Comparison of ENCODE assay signal across 10 mouse cellular contexts in the genomic region with DNA sequence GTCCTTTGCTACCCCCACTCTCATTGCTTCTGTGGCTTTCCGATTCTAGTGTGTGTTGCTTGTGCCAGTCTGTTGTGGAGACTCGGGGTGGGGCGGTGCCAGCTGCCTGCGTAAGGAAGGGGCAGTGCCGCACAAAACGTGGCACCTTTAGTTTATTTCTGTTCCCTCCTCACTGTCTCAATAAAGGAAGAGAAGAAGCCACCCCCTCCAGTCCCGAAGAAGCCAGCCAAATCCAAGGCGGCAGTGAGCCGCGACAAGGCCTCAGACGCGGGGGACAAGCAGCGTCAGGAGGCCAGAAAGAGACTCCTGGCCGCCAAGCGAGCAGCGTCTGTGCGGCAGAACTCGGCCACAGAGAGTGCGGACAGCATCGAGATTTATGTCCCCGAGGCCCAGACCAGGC. TPM values are rescaled to one million over a fixed set of nuclear protein-coding genes. Genes with fewer than 3 reads are reported as not detected.
DNase-seq lines count a peak whose midpoint lies in the region; ATAC-seq and TF ChIP-seq lines count a peak whose summit lies in the region.
"Had no signal": no experiment of that assay in that cellular context is flagged by ENCODE, and none has a peak within 500 bp of the region (broad histone marks: within the 10 kb centered on the region; RNA-seq: fewer than 3 reads in every experiment).

No protein-coding gene starts in this region.

- TF ChIP-seq CTCF in lung, embryonic 14.5 days (IDR thresholded peaks at IDR 0.05; ENCODE audit: low read depth), result no peak
- no peak for TF ChIP-seq CTCF in brain, embryonic 14.5 days (IDR thresholded peaks at IDR 0.05; ENCODE audit: borderline replicate concordance, extremely low read depth, insufficient read depth, insufficient read length)

- H3K4me2 ChIP-seq in hindbrain, embryonic 16.5 days (ENCODE audit: low read length), result no peak overlapping the region
- H3K4me2 ChIP-seq in hindbrain, embryonic 11.5 days (replicated peaks; ENCODE audit: low read depth, low read length), result no peak overlapping the region
- H3K4me2 ChIP-seq in lung, embryonic 14.5 days, result no peak overlapping the region
- H3K4me2 ChIP-seq in neural tube, embryonic 12.5 days (replicated peaks), result no peak overlapping the region
- H3K4me2 ChIP-seq: embryonic facial prominence, embryonic 12.5 days; liver, embryonic 13.5 days had no signal

- no peaks in the 10 kb centered on the region for H3K9me3 ChIP-seq in hindbrain, embryonic 16.5 days (ENCODE audit: control insufficient read depth, low read length)
- H3K9me3 ChIP-seq in hindbrain, embryonic 11.5 days (ENCODE audit: control insufficient read depth, low read length), result peaks cover 7% of the 10 kb centered on the region; the same call in 1 of the 2 replicates
- H3K9me3 ChIP-seq in lung, embryonic 14.5 days (ENCODE audit: low read depth, low read length), result no peaks in the 10 kb centered on the region
- peaks cover 9% of the 10 kb centered on the region; the same call in 1 of the 2 replicates for H3K9me3 ChIP-seq in neural tube, embryonic 12.5 days
- H3K9me3 ChIP-seq: liver, embryonic 13.5 days had no signal

- peaks cover 44% of the 10 kb centered on the region for H3K36me3 ChIP-seq in hindbrain, embryonic 16.5 days (ENCODE audit: control insufficient read depth, insufficient read depth, low read length)
- peaks cover 30% of the 10 kb centered on the region for H3K36me3 ChIP-seq in hindbrain, embryonic 11.5 days (ENCODE audit: control insufficient read depth, insufficient read depth, low read length)
- H3K36me3 ChIP-seq in lung, embryonic 14.5 days (ENCODE audit: insufficient read depth), result peaks cover 68% of the 10 kb centered on the region
- H3K36me3 ChIP-seq in neural tube, embryonic 12.5 days, result peaks cover 72% of the 10 kb centered on the region

- TF ChIP-seq POLR2A in brain, embryonic 14.5 days (IDR thresholded peaks at IDR 0.05; ENCODE audit: borderline replicate concordance, extremely low read depth, insufficient read depth, insufficient read length, poor library complexity, severe bottlenecking), result no peak

- H3K27ac ChIP-seq in hindbrain, embryonic 16.5 days (ENCODE audit: low read depth, low read length), result peak overlapping the region; percentile 21; the same call in 1 of the 2 replicates
- H3K27ac ChIP-seq in hindbrain, embryonic 11.5 days (ENCODE audit: low read depth, low read length), result no peak overlapping the region
- peak overlapping the region; percentile 6; the same call in 1 of the 2 replicates for H3K27ac ChIP-seq in lung, embryonic 14.5 days (ENCODE audit: low read depth)
- 0 out of 2 replicates have a peak overlapping the region, but pooled peaks have one; percentile 38 for H3K27ac ChIP-seq in neural tube, embryonic 12.5 days
- H3K27ac ChIP-seq: embryonic facial prominence, embryonic 12.5 days; liver, embryonic 13.5 days had no signal

- no peaks in the 10 kb centered on the region for H3K27me3 ChIP-seq in hindbrain, embryonic 16.5 days (replicated peaks; ENCODE audit: control insufficient read depth, insufficient read depth, low read length)
- H3K27me3 ChIP-seq in hindbrain, embryonic 11.5 days (ENCODE audit: control insufficient read depth, insufficient read depth, low read length), result no peaks in the 10 kb centered on the region
- no peaks in the 10 kb centered on the region for H3K27me3 ChIP-seq in lung, embryonic 14.5 days (ENCODE audit: insufficient read depth, low read length)
- H3K27me3 ChIP-seq in neural tube, embryonic 12.5 days (replicated peaks), result no peaks in the 10 kb centered on the region
- H3K27me3 ChIP-seq: embryonic facial prominence, embryonic 12.5 days; liver, embryonic 13.5 days had no signal

- H3K9ac ChIP-seq in hindbrain, embryonic 16.5 days (ENCODE audit: low read depth, low read length), result no peak overlapping the region
- H3K9ac ChIP-seq in hindbrain, embryonic 11.5 days (ENCODE audit: low read depth, low read length), result no peak overlapping the region
- no peak overlapping the region for H3K9ac ChIP-seq in lung, embryonic 14.5 days
- H3K9ac ChIP-seq in neural tube, embryonic 12.5 days, result no peak overlapping the region
- H3K9ac ChIP-seq: embryonic facial prominence, embryonic 12.5 days; forebrain, postnatal 0 days; liver, embryonic 13.5 days had no signal

- no peaks in the 10 kb centered on the region for H3K4me1 ChIP-seq in hindbrain, embryonic 16.5 days (ENCODE audit: control insufficient read depth, insufficient read depth, low read depth, low read length)
- H3K4me1 ChIP-seq in hindbrain, embryonic 11.5 days (replicated peaks; ENCODE audit: control insufficient read depth, insufficient read depth, low read length), result no peaks in the 10 kb centered on the region
- no peaks in the 10 kb centered on the region for H3K4me1 ChIP-seq in lung, embryonic 14.5 days (ENCODE audit: insufficient read depth)
- H3K4me1 ChIP-seq in neural tube, embryonic 12.5 days, result no peaks in the 10 kb centered on the region

- no peak overlapping the region for H3K4me3 ChIP-seq in hindbrain, embryonic 16.5 days (ENCODE audit: low read length)
- no peak overlapping the region for H3K4me3 ChIP-seq in hindbrain, embryonic 11.5 days (ENCODE audit: low read depth, low read length)
- no peak overlapping the region for H3K4me3 ChIP-seq in lung, embryonic 14.5 days (ENCODE audit: low read depth, low read length)
- no peak overlapping the region for H3K4me3 ChIP-seq in neural tube, embryonic 12.5 days
- H3K4me3 ChIP-seq: embryonic facial prominence, embryonic 12.5 days; liver, embryonic 13.5 days had no signal

- no peak for DNase-seq in hindbrain, embryonic 11.5 days (ENCODE audit: low spot score)
- DNase-seq in lung, embryonic 14.5 days, result no peak
- no peak for DNase-seq in lung, postnatal 25 days (ENCODE audit: low spot score)
- peak; percentile 30 for DNase-seq in brain, embryonic 14.5 days (ENCODE audit: low read depth)
- no peak for DNase-seq in gastrocnemius, adult 8-10 months (ENCODE audit: low spot score in 2 of 2)
- DNase-seq: forebrain, postnatal 0 days; liver, embryonic 13.5 days had no signal

- no peak for ATAC-seq in hindbrain, embryonic 16.5 days
- no peak for ATAC-seq in hindbrain, embryonic 11.5 days (ENCODE audit: low FRiP score)
- ATAC-seq in lung, embryonic 14.5 days (ENCODE audit: insufficient read depth), result no peak
- ATAC-seq in neural tube, embryonic 12.5 days (ENCODE audit: low FRiP score, low read depth), result no peak

- 75% methylated on average over 21 of the region's 21 CpGs for WGBS in hindbrain, embryonic 16.5 days
- WGBS in hindbrain, embryonic 11.5 days, result 93% methylated on average over 21 of the region's 21 CpGs
- 84% methylated on average over 21 of the region's 21 CpGs for WGBS in lung, embryonic 14.5 days
- 74% methylated on average over 21 of the region's 21 CpGs for WGBS in neural tube, embryonic 12.5 days

RNA-seq across cellular contexts. Expression of gene Myl9, which starts 12.7 kb away (rescaled TPM):
- 46.9 and 52.0 TPM in 2 replicates for polyA plus RNA-seq in hindbrain, embryonic 16.5 days (2015; fragmentation: Nextera tagmentation; extraction: Ambion mirVana)
- 96.1 and 133 TPM in 2 replicates for polyA plus RNA-seq in hindbrain, embryonic 11.5 days (2014; fragmentation: Nextera tagmentation; extraction: Ambion mirVana)
- polyA plus RNA-seq in lung, embryonic 14.5 days (2014; fragmentation: Nextera tagmentation; extraction: Ambion mirVana), result 397 and 446 TPM in 2 replicates
- polyA plus RNA-seq in brain, embryonic 14.5 days (2012; rRNA removed), result 22.2 and 40.0 TPM in 2 replicates
- polyA plus RNA-seq in neural tube, embryonic 12.5 days (2016; fragmentation: Nextera tagmentation; extraction: Ambion mirVana), result 71.8 and 73.4 TPM in 2 replicates
- total RNA-seq in gastrocnemius, adult 8-10 months (2022), result 10 to 100 TPM; 28.1 to 44.3 (median 31.9) TPM
